Mouse (Mus musculus) hindbrain, embryonic 14.5 days (tissue): ENCODE data around the gene Tmtc4. TPM values are rescaled to one million over a fixed set of nuclear protein-coding genes. Genes with fewer than 3 reads are reported as not detected.
A peak's percentile ranks its signal among the peaks of the same experiment; 100 is the strongest.

Experiments
- ATAC-seq: fragments of 200-750 bp; cut with Nextera tagmentation; 2 replicates; pipeline ENCODE4 v1.8.0; 2017; ENCODE audit warnings: moderate number of reproducible peaks, mild to moderate bottlenecking, moderate TSS enrichment, moderate library complexity; ENCODE audit not compliant: low FRiP score
- DNase-seq: peaks from one replicate; pipeline ENCODE4 v3.0.0-alpha.2; 2015; ENCODE audit warnings: low spot score
- H3K27ac ChIP-seq: fragments of 300-500 bp; sonication (generic); 2 replicates; pipeline ENCODE4 v1.5.1; 2014; ENCODE audit warnings: mild to moderate bottlenecking, moderate library complexity
- H3K27me3 ChIP-seq: fragments of 300-500 bp; sonication (generic); 2 replicates; pipeline ENCODE4 v1.6.1; 2014; ENCODE audit warnings: mild to moderate bottlenecking, low read length, mixed read lengths; ENCODE audit not compliant: control insufficient read depth, insufficient read depth
- H3K36me3 ChIP-seq: fragments of 300-500 bp; sonication (generic); replicated peaks from 2 replicates; pipeline ENCODE4 v1.6.1; 2014; ENCODE audit not compliant: control insufficient read depth, insufficient read depth
- H3K4me1 ChIP-seq: fragments of 300-500 bp; sonication (generic); replicated peaks from 2 replicates; pipeline ENCODE4 v1.6.1; 2014; ENCODE audit warnings: antibody characterized with exemption, low read length, mixed read lengths; ENCODE audit not compliant: control insufficient read depth, insufficient read depth
- H3K4me2 ChIP-seq: fragments of 300-500 bp; sonication (generic); replicated peaks from 2 replicates; pipeline ENCODE4 v1.6.1; 2014; ENCODE audit warnings: mild to moderate bottlenecking, moderate library complexity
- H3K4me3 ChIP-seq: fragments of 300-500 bp; sonication (generic); replicated peaks from 2 replicates; pipeline ENCODE4 v1.5.1; 2014; ENCODE audit warnings: mild to moderate bottlenecking, low read length
- H3K9ac ChIP-seq: fragments of 300-500 bp; sonication (generic); 2 replicates; pipeline ENCODE4 v1.6.1; 2014
- H3K9me3 ChIP-seq: fragments of 300-500 bp; sonication (generic); 2 replicates; pipeline ENCODE4 v1.6.1; 2016; ENCODE audit warnings: low read length; ENCODE audit not compliant: control insufficient read depth
- WGBS: fragments of 180-500 bp; shearing (Covaris S2); extraction: QIAGEN DNeasy Blood & Tissue Kit; methylation state at CpG from one replicate; pipeline ENCODE4 v1.1.7; 2014; 5-methylcytosine and 5-hydroxymethylcytosine counted together
- polyA plus RNA-seq: library from polyadenylated mRNA; unstranded; fragments of >200 nt; fragmentation: Nextera tagmentation; extraction: Ambion mirVana; gene quantifications from 2 replicates; pipeline ENCODE4 v1.2.1, GENCODE M21; 2014

Tmtc4 gene
- polyA plus RNA-seq, 1 experiment from 2014 or later, result 69.0 TPM

DNA sequence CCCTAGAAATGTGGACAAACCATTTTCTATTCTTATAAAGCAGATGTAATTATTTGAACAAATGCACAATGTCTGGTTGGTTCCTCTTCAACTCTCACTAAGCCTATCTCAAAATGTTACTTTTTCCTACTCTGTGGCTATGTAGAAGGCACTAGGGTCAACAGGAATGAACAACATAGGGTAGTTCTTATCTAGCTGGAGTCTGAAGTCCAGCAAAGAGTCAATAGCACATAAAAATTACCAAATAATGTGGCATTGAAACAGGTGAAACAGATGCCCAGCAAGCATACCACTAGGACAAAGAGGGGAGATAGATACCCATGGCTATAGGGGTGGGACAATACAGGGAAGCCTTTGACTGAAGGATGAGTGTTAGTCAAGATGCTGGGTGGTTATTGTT is 72.6 kb downstream of the Tmtc4 start:
- ATAC-seq (no peak), DNase-seq (no peak)
- Histone ChIP-seq H3K9ac (no peak overlapping the region), H3K27me3 (peaks cover 14% of the 10 kb centered on the region), H3K9me3 (peaks cover 20% of the 10 kb centered on the region), H3K27ac (no peak overlapping the region), H3K4me2 (no peak overlapping the region), H3K4me3 (no peak overlapping the region), H3K4me1 (no peaks in the 10 kb centered on the region), H3K36me3 (no peaks in the 10 kb centered on the region)

- Histone ChIP-seq H3K4me2 (no peak overlapping the region), H3K9ac (no peak overlapping the region), H3K4me3 (no peak overlapping the region), H3K9me3 (peaks cover 20% of the 10 kb centered on the region), H3K27ac (no peak overlapping the region), H3K4me1 (no peaks in the 10 kb centered on the region), H3K27me3 (peaks cover 14% of the 10 kb centered on the region), H3K36me3 (no peaks in the 10 kb centered on the region)
- WGBS, result 89% methylated on average over 5 of the region's 5 CpGs
- no peak for ATAC-seq
- DNase-seq, result no peak
These were observed 74.3 kb downstream of the Tmtc4 start for GRCm38 (mm10) chr14:122909368-122910091.

DNA sequence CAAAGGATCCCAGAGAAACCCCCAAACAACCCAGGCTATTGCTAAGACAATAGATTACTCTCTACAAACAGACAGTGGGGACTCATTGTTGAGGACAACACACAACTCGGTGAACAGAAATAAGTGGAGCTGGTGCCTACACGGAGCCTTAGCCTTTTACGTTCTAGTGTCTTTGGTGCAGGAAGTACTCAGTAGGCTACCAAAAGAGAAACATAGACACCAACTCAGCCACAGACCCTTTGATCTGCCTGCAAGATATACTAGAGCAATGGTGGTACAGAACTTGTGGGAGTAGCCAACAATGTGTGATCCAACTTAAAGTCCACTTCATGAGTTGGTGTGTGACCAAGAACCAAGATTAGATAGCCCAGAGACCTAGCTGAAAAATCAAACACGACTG is 75.8 kb downstream of the Tmtc4 start:
- Histone ChIP-seq H3K36me3 (no peaks in the 10 kb centered on the region), H3K4me2 (no peak overlapping the region), H3K4me1 (0 out of 2 replicates have a peak, but pooled peaks cover 2% of the 10 kb centered on the region), H3K4me3 (no peak overlapping the region), H3K9ac (no peak overlapping the region), H3K9me3 (peaks cover 20% of the 10 kb centered on the region), H3K27me3 (peaks cover 14% of the 10 kb centered on the region), H3K27ac (no peak overlapping the region)
- 90% methylated on average over 4 of the region's 4 CpGs for WGBS
- DNase-seq (no peak), ATAC-seq (no peak)

DNA sequence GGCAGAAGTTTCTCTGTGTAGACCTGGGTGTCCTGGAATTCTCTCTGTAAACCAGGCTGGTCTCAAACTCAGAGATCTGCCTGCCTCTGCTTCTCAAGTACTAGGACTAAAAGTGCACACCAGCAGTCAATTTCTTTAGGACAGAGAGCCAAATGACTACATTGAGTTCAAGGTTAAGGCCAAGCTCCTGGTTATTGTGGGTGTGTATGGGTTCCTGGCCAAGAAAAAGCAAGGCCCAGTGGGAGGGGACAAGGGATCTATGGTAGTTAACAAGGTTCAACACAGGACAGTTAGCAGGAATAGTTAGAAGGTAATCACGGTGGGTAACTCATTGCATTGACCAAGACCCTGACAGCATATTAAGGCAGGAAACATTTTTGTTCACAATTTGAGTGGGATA is 78.8 kb downstream of the Tmtc4 start:
- H3K27ac ChIP-seq, result no peak overlapping the region
- H3K27me3 ChIP-seq, result no peaks in the 10 kb centered on the region
- H3K4me3 ChIP-seq, result no peak overlapping the region
- H3K4me2 ChIP-seq, result no peak overlapping the region
- no peak for ATAC-seq
- 93% methylated on average over 1 of the region's 1 CpGs for WGBS
- no peaks in the 10 kb centered on the region for H3K36me3 ChIP-seq
- H3K9me3 ChIP-seq, result peaks cover 20% of the 10 kb centered on the region
- no peak overlapping the region for H3K9ac ChIP-seq
- 0 out of 2 replicates have a peak, but pooled peaks cover 3% of the 10 kb centered on the region for H3K4me1 ChIP-seq
- no peak for DNase-seq

DNA sequence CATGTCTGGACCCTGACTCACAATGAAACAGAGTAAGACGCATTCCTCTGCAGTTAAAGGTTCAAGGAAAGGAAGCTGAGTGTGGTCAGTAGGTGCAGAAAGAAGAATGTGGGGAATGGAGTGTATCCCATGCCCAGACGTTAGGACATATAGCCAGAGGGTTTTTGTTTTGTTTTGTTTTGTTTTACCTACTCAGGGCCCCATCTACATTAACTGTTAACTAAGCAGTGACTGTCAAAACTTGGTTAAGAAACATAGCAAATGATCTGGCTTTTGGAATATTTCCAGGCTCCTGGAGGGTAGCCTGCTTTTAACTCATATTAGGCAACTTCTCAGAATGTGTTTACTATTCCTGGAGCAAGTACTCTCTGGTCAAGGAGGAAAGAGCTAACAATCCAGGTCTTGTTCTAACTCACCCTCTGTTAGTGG is 79.9 kb downstream of the Tmtc4 start:
- Histone ChIP-seq H3K4me1 (0 out of 2 replicates have a peak, but pooled peaks cover 3% of the 10 kb centered on the region), H3K36me3 (no peaks in the 10 kb centered on the region)
- WGBS, result 60% methylated on average over 2 of the region's 2 CpGs

DNA sequence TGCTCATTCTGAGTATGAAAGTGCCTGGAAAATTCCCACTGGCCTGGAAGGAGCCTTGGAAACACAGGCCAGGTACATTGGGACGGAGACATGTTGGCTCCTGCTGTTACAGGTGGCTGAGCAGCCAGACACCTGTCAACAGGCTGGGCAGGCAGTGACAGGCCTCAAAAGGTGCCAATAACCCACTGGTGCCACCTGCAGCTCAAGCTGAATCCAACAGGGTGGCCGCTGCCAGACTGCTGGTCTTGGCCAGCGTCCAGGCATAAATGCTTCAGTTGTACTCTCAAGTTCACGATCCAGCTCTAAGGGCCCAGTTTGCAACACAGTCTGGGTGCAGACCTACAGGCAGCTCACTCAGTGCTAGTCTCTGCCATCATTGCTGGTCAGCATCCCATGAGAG is 81.0 kb downstream of the Tmtc4 start:
- H3K4me1 ChIP-seq, result 0 out of 2 replicates have a peak, but pooled peaks cover 3% of the 10 kb centered on the region
- DNase-seq, result no peak
- no peak overlapping the region for H3K4me2 ChIP-seq
- no peak overlapping the region for H3K4me3 ChIP-seq
- H3K36me3 ChIP-seq, result no peaks in the 10 kb centered on the region
- peak; percentile 27; the same call in 1 of the 2 replicates for ATAC-seq
- H3K27me3 ChIP-seq, result no peaks in the 10 kb centered on the region
- H3K27ac ChIP-seq, result peak overlapping the region; percentile 26; the same call in 1 of the 2 replicates
- 66% methylated on average over 4 of the region's 4 CpGs for WGBS
- H3K9ac ChIP-seq, result no peak overlapping the region
- H3K9me3 ChIP-seq, result peaks cover 11% of the 10 kb centered on the region

More for the DNA sequence above, 79.9 kb downstream of the Tmtc4 start:
- Histone ChIP-seq H3K9ac (no peak overlapping the region), H3K27ac (no peak overlapping the region), H3K27me3 (no peaks in the 10 kb centered on the region), H3K4me3 (no peak overlapping the region), H3K4me2 (no peak overlapping the region), H3K9me3 (peaks cover 20% of the 10 kb centered on the region)
- ATAC-seq, result no peak
- no peak for DNase-seq

DNA sequence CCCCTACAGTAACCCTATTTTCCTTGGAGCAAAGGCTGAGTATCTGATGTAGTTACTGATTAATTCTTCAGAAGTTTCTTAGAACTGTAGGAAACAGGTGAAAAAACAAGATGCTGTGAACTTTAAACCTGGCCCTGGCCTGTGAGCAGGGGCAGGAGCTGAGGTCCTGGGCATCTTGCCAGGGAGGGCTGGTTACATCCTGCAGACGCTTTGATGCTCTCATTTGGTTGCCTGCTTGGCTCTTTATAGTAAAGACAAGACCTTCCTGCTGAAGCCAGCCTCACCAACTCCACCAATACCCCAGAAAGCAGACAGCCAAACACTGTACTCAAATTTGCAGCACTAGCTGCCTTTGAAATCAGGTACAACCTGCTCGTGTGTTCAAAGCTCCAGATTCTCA is 81.7 kb downstream of the Tmtc4 start:
- peak overlapping the region; percentile 26; the same call in 1 of the 2 replicates for H3K27ac ChIP-seq
- no peaks in the 10 kb centered on the region for H3K27me3 ChIP-seq
- H3K9ac ChIP-seq, result no peak overlapping the region
- DNase-seq (no peak), ATAC-seq (no peak)
- H3K4me1 ChIP-seq, result 0 out of 2 replicates have a peak, but pooled peaks cover 3% of the 10 kb centered on the region
- 68% methylated on average over 2 of the region's 2 CpGs for WGBS
- H3K36me3 ChIP-seq, result no peaks in the 10 kb centered on the region
- no peak overlapping the region for H3K4me2 ChIP-seq
- H3K9me3 ChIP-seq, result peaks cover 5% of the 10 kb centered on the region
- H3K4me3 ChIP-seq, result no peak overlapping the region

- ATAC-seq (no peak), DNase-seq (no peak)
- Histone ChIP-seq H3K9ac (no peak overlapping the region), H3K9me3 (peaks cover under 1% of the 10 kb centered on the region; the same call in 1 of the 2 replicates), H3K27ac (0 out of 2 replicates have a peak overlapping the region, but pooled peaks have one; percentile 14), H3K27me3 (no peaks in the 10 kb centered on the region), H3K4me2 (no peak overlapping the region), H3K4me3 (no peak overlapping the region), H3K36me3 (no peaks in the 10 kb centered on the region), H3K4me1 (0 out of 2 replicates have a peak, but pooled peaks cover 3% of the 10 kb centered on the region)
- WGBS, result 91% methylated on average over 2 of the region's 2 CpGs
These were observed 82.1 kb downstream of the Tmtc4 start for GRCm38 (mm10) chr14:122901715-122902114.

GRCm38 (mm10) chr14:122901177-122901576 is 82.7 kb downstream of the Tmtc4 start:
- H3K27me3 ChIP-seq, result no peaks in the 10 kb centered on the region
- no peaks in the 10 kb centered on the region for H3K9me3 ChIP-seq
- no peaks in the 10 kb centered on the region for H3K36me3 ChIP-seq
- no peak overlapping the region for H3K4me2 ChIP-seq
- no peak overlapping the region for H3K9ac ChIP-seq
- H3K27ac ChIP-seq, result no peak overlapping the region
- ATAC-seq, result no peak
- WGBS, result 72% methylated on average over 3 of the region's 3 CpGs
- no peak overlapping the region for H3K4me3 ChIP-seq
- H3K4me1 ChIP-seq, result 0 out of 2 replicates have a peak, but pooled peaks cover 3% of the 10 kb centered on the region
- no peak for DNase-seq
